Comparison of ENCODE assay signal across 14 mouse cellular contexts in genomic region chr6:98869772-98870171, GRCm38 (mm10).
DNase-seq lines count a peak whose midpoint lies in the region.
"Had no signal": no experiment of that assay in that cellular context is flagged by ENCODE, and none has a peak within 500 bp of the region (broad histone marks: within the 10 kb centered on the region; RNA-seq: fewer than 3 reads in every experiment).

No protein-coding gene starts in this region.

- intact Hi-C loops in left cerebral cortex, postnatal 10 days (cut with DNase I) = no loop called here
- intact Hi-C loops in left cerebral cortex, postnatal 36 days (cut with DNase I) = no loop called here

- DNase-seq in heart, adult 18-20 months = peak; percentile 4 to 9
- no peak for DNase-seq in heart, adult 11 months
- DNase-seq in left cerebral cortex, postnatal 10 days (ENCODE audit: extremely low spot score in 1 of 2, low spot score in 2 of 2) = peak; percentile 7 to 29
- DNase-seq in left cerebral cortex, postnatal 36 days (ENCODE audit: low spot score in 2 of 2) = no peak
- peak; percentile 32 for DNase-seq in layer of hippocampus, adult 11-12 months (ENCODE audit: low spot score)
- peak; percentile 8 to 19 for DNase-seq in layer of hippocampus, postnatal 14 days (ENCODE audit: low spot score in 2 of 2)
- no peak for DNase-seq in urinary bladder, postnatal 36 days (ENCODE audit: low spot score in 2 of 2)
- DNase-seq: cerebellum, adult 11 months; cerebellum, postnatal 36 days; kidney, adult 11 months; liver, postnatal 0 days; lung, postnatal 14 days; right cerebral cortex, postnatal 25 days; thymus, adult 18-20 months had no signal

Comparison
In these comparisons a context has a peak if more than half of its experiments do, and no peak if none do; other contexts are left out.
1. DNase-seq: peak in heart, adult 18-20 months (2 of 2), left cerebral cortex, postnatal 10 days (2 of 2), layer of hippocampus, adult 11-12 months (single experiment) and layer of hippocampus, postnatal 14 days (2 of 2); none in heart, adult 11 months (single experiment), left cerebral cortex, postnatal 36 days (0 of 2) and urinary bladder, postnatal 36 days (0 of 2).